Mouse (Mus musculus) kidney, embryonic 16.5 days (tissue): ENCODE results near the gene Dnajc8. TPM values are rescaled to one million over a fixed set of nuclear protein-coding genes. Genes with fewer than 3 reads are reported as not detected.

Experiments used
- polyA plus RNA-seq: library from polyadenylated mRNA; unstranded; fragments of >200 nt; fragmentation: Nextera tagmentation; extraction: Ambion mirVana; gene quantifications from 2 replicates; pipeline ENCODE4 v1.2.1, GENCODE M21; 2015

Gene Dnajc8
- polyA plus RNA-seq, 1 experiment from 2014 or later: 159 TPM

Other genes with a start within 250 kb of the Dnajc8 start
- gene Rab42, start 232.2 kb upstream of the Dnajc8 start, polyA plus RNA-seq: 3.9 and 4.1 TPM in 2 replicates
- 75.8 and 77.0 TPM in 2 replicates for gene Trnau1ap, start 206.0 kb upstream of the Dnajc8 start, polyA plus RNA-seq
- gene Rcc1, start 181.9 kb upstream of the Dnajc8 start, polyA plus RNA-seq: 89.6 and 92.7 TPM in 2 replicates
- 23.7 and 32.8 TPM in 2 replicates for gene Phactr4, start 113.1 kb upstream of the Dnajc8 start, polyA plus RNA-seq
- 21.0 and 22.2 TPM in 2 replicates for gene Med18, start 71.6 kb upstream of the Dnajc8 start, polyA plus RNA-seq
- 20.4 and 21.2 TPM in 2 replicates for gene Sesn2, start 25.0 kb upstream of the Dnajc8 start, polyA plus RNA-seq
- 1,057 and 1,144 TPM in 2 replicates for gene Atpif1, start 1.9 kb upstream of the Dnajc8 start, polyA plus RNA-seq
- gene Ptafr, start 28.5 kb downstream of the Dnajc8 start, polyA plus RNA-seq: 0.29 and 0.54 TPM in 2 replicates
- 29.2 and 31.6 TPM in 2 replicates for gene Eya3, start 103.4 kb downstream of the Dnajc8 start, polyA plus RNA-seq
- gene Xkr8, start 197.0 kb downstream of the Dnajc8 start, polyA plus RNA-seq: 4.7 and 7.3 TPM in 2 replicates
- gene Smpdl3b, start 221.7 kb downstream of the Dnajc8 start, polyA plus RNA-seq: 9.3 and 11.6 TPM in 2 replicates
- 108 and 109 TPM in 2 replicates for gene Rpa2, start 232.8 kb downstream of the Dnajc8 start, polyA plus RNA-seq